Mouse (Mus musculus) G1E (cell line): ENCODE results near the gene Spi1.

Source experiments
- CTCF ChIP-seq: IDR thresholded peaks from 2 replicates; pipeline ENCODE4 v1.5.1; 2012; ENCODE audit warnings: low read depth, low read length, inconsistent platforms, mixed read lengths
- GATA1 ChIP-seq: IDR thresholded peaks from 2 replicates; pipeline ENCODE4 v1.6.1; 2012; ENCODE audit warnings: borderline replicate concordance, low read length, inconsistent platforms, mixed read lengths
- POLR2AphosphoS5 ChIP-seq: IDR thresholded peaks from 2 replicates; pipeline ENCODE4 v1.6.1; 2012; ENCODE audit warnings: low read depth, low read length, inconsistent platforms; ENCODE audit not compliant: insufficient replicate concordance
- TAL1 ChIP-seq: conservative IDR thresholded peaks from 2 replicates; pipeline ENCODE4 v1.6.1; 2012; ENCODE audit warnings: low read depth, low read length, inconsistent platforms, mixed read lengths

DNA sequence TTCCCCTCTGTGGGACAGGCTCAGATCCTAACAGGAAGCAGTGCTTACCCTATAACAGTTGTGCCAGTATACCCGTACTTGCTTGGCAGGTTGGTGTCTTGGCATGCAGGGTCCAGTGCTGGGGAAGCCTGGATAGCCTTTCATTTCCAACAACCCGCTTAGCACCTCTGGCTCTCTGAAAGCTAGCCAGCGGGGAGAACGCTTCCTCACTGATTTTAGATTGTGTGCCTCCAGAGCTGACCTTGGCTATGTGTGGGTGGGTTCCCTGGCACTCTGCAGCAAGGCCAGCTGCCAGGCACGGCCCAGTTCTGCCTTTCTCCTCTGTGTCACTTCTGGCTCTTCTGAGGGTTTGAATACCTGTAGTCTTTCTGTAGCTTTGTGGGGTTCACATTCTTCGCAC, 47.9 kb downstream of the Spi1 start:
- TF ChIP-seq CTCF (no peak), POLR2AphosphoS5 (no peak), GATA1 (no peak), TAL1 (no peak)
